ENCODE assay signal across 8 mouse cellular contexts in the genomic region with DNA sequence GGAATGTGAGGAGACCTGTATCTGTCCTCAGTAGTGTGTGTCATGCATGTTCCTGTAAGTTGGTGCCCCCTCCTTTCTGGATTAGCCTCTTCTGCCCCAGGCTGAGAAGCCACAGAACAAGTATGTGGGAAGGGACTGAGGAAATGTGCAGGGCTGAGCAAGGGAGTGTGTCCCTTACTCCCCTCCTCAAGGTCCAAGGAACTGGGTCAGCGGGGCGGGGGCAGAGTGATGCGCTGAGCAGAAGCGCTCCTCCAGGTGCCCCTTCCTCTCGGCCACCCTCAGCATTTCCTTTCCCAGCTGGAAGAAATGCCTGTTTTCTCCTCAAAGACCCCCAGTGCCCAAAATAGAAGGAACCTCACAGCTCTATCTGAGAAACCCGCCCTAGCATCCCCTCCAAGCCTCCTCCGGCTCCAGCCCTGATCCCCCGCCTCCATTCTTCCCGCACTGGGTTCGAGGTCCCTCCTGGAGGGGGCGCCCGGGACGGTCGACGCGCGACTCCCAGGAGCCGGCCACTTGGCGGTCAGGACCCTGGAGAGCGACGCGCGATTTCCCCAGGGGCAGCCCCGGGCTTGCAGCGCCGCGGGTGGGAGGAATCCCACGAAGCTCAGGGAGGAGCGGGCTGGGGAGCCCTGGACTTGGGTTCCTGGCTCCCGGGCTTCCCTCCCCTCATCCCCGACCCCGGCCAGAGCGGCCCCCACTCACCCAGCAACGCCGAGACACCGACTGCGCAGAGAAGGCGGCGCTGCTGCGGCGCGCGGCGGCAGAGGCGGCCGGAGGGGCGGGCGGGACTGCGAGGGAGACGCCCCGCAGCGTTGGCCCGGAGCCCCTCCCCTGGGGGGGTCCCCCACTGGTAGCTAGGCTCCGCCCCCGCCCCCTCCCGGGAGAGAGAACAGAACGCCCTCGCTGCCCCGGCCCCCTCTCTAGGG. TPM values are rescaled to one million over a fixed set of nuclear protein-coding genes. Genes with fewer than 3 reads are reported as not detected.
DNase-seq lines count a peak whose midpoint lies in the region; ATAC-seq and TF ChIP-seq lines count a peak whose summit lies in the region.

No protein-coding gene starts in this region.

- WGBS in embryonic facial prominence, embryonic 13.5 days = 1% methylated on average over 59 of the region's 59 CpGs

- peaks cover 30% of the 10 kb centered on the region for H3K4me1 ChIP-seq in embryonic facial prominence, embryonic 13.5 days

- no peaks in the 10 kb centered on the region for H3K9me3 ChIP-seq in embryonic facial prominence, embryonic 13.5 days

- no peak overlapping the region for H3K27ac ChIP-seq in embryonic facial prominence, embryonic 13.5 days

- H3K27me3 ChIP-seq in C2C12 (ENCODE audit: control insufficient read depth, insufficient read depth, insufficient read length) = peaks cover 61% of the 10 kb centered on the region
- peaks cover 80% of the 10 kb centered on the region for H3K27me3 ChIP-seq in embryonic facial prominence, embryonic 13.5 days

- no peak overlapping the region for H3K4me3 ChIP-seq in C2C12 (ENCODE audit: insufficient read depth, poor library complexity, severe bottlenecking)
- peak overlapping the region; percentile 51 for H3K4me3 ChIP-seq in embryonic facial prominence, embryonic 13.5 days

- no peaks in the 10 kb centered on the region for H3K79me2 ChIP-seq in C2C12 (ENCODE audit: control insufficient read depth, insufficient read depth)

- no peak overlapping the region for H3ac ChIP-seq in C2C12 (ENCODE audit: control insufficient read depth, insufficient read length, low read depth)

- ATAC-seq in embryonic facial prominence, embryonic 13.5 days (ENCODE audit: insufficient number of reproducible peaks, insufficient read depth, low FRiP score, low TSS enrichment, low read depth) = no peak
- peak; percentile 56 to 69; a peak in 2 of 4 replicates for ATAC-seq in hematopoietic stem cell, adult 5-6 weeks (replicated peaks in 1 of 2; ENCODE audit: insufficient read depth in 1 of 2, low FRiP score in 2 of 2, low TSS enrichment in 1 of 2, low read depth in 1 of 2, poor library complexity in 2 of 2, severe bottlenecking in 2 of 2)

- no peaks in the 10 kb centered on the region for H3K79me3 ChIP-seq in C2C12 (ENCODE audit: low read depth)

- peak; percentile 63 for DNase-seq in MN1 (ENCODE audit: low spot score)
- DNase-seq in layer of hippocampus, postnatal 25 days (ENCODE audit: extremely low spot score in 1 of 2, low spot score in 1 of 2) = peak; percentile 70
- peak; percentile 60 for DNase-seq in lung, postnatal 36 days
- DNase-seq in right cerebral cortex, postnatal 10 days (ENCODE audit: low spot score in 2 of 2) = peak; percentile 88 to 89
- DNase-seq in yolk sac, embryonic 10.5 days (ENCODE audit: low spot score) = peak; percentile 70

- peak overlapping the region; percentile 51 for H3K9ac ChIP-seq in embryonic facial prominence, embryonic 13.5 days

- no peaks in the 10 kb centered on the region for H3K36me3 ChIP-seq in C2C12 (ENCODE audit: control insufficient read depth, insufficient read depth)
- no peaks in the 10 kb centered on the region for H3K36me3 ChIP-seq in embryonic facial prominence, embryonic 13.5 days

- TF ChIP-seq CTCF in C2C12 (IDR thresholded peaks at IDR 0.05; ENCODE audit: control insufficient read depth, insufficient read depth, insufficient read length) = peak; percentile 38

- peak overlapping the region; percentile 97 for H3K4me2 ChIP-seq in embryonic facial prominence, embryonic 13.5 days

TF ChIP-seq in C2C12, 6 proteins besides CTCF, POLR2A, EP300 and RAD21:
- TF ChIP-seq MYOG (IDR thresholded peaks at IDR 0.05; ENCODE audit: control insufficient read depth, extremely low read depth, insufficient read length) (no peak), USF1 (IDR thresholded peaks at IDR 0.05; ENCODE audit: low read depth) (no peak), MYOD1 (IDR thresholded peaks at IDR 0.05; ENCODE audit: control insufficient read depth, insufficient read length, low read depth) (no peak), CEBPB (IDR thresholded peaks at IDR 0.05; ENCODE audit: low read depth) (no peak), FOSL1 (IDR thresholded peaks at IDR 0.05; ENCODE audit: insufficient read depth, low read length, poor library complexity, severe bottlenecking) (no peak), MAX (IDR thresholded peaks at IDR 0.05) (no peak)

RNA-seq across cellular contexts. Expression of gene Hpca, which starts 1.1 kb away (rescaled TPM):
- not detected for polyA plus RNA-seq in C2C12 (2012; fragmentation: generic; extraction: Trizol)
- polyA plus RNA-seq in embryonic facial prominence, embryonic 13.5 days (2015; fragmentation: Nextera tagmentation; extraction: Ambion mirVana) = 2.7 and 3.1 TPM in 2 replicates
- not detected in 2 replicates for total RNA-seq in hematopoietic stem cell, adult 5-6 weeks (2017)
- total RNA-seq in layer of hippocampus, postnatal 25 days (2021) = 1,000 to 10,000 TPM; 2,567 to 2,613 TPM

RNA-seq across cellular contexts. Expression of gene Tmem54, which starts 15.4 kb away (rescaled TPM):
- polyA plus RNA-seq in C2C12 (2012; fragmentation: generic; extraction: Trizol) = 0.18 TPM
- polyA plus RNA-seq in embryonic facial prominence, embryonic 13.5 days (2015; fragmentation: Nextera tagmentation; extraction: Ambion mirVana) = 10.6 and 11.3 TPM in 2 replicates
- not detected in 2 replicates for total RNA-seq in hematopoietic stem cell, adult 5-6 weeks (2017)
- not detected for total RNA-seq in layer of hippocampus, postnatal 25 days (2021)

RNA-seq across cellular contexts. Expression of gene Fndc5, which starts 16.0 kb away (rescaled TPM):
- 0.14 TPM for polyA plus RNA-seq in C2C12 (2012; fragmentation: generic; extraction: Trizol)
- 4.7 and 4.8 TPM in 2 replicates for polyA plus RNA-seq in embryonic facial prominence, embryonic 13.5 days (2015; fragmentation: Nextera tagmentation; extraction: Ambion mirVana)
- 0.25 TPM in 1 of 2 replicates, not detected in the other for total RNA-seq in hematopoietic stem cell, adult 5-6 weeks (2017)
- 10 to 100 TPM; 85.1 to 86.0 TPM for total RNA-seq in layer of hippocampus, postnatal 25 days (2021)

Comparison
In these comparisons a context has a peak if more than half of its experiments do, and no peak if none do; other contexts are left out.
1. RNA of gene Hpca, which starts 1.1 kb away (total RNA-seq): 2,567 to 2,613 TPM in layer of hippocampus, postnatal 25 days; not detected in hematopoietic stem cell, adult 5-6 weeks; every median in the first group is over 1,000 times any median in the second.
2. RNA of gene Fndc5, which starts 16.0 kb away (total RNA-seq): 85.1 to 86.0 TPM in layer of hippocampus, postnatal 25 days; 0.25 TPM in hematopoietic stem cell, adult 5-6 weeks; every median in the first group is over 10 times any median in the second.
3. Peak in every context shown above with its lines, with median percentiles within 50 percentile points of each other: DNase-seq.